Mouse (Mus musculus): Measurements from ENCODE around the gene Slc25a12. TPM values are rescaled to one million over a fixed set of nuclear protein-coding genes. Genes with fewer than 3 reads are reported as not detected.
"Not testable (repeated sequence)": the region's sequence is repeated elsewhere in the genome, so short reads cannot be mapped to it uniquely, and the experiment has no call there.

The Slc25a12 gene
- total RNA-seq (2022), result 100 to 1,000 TPM; 155 to 175 (median 167) TPM

GRCm38 (mm10) chr2:71367125-71367880 lies at the start of gene Slc25a12:
TSS of gene Slc25a12 (minus strand) at chr2:71367749.
- DNase-seq (ENCODE audit: low spot score in 2 of 2), result peak; percentile 66 to 67

GRCm38 (mm10) chr2:71405613-71406012 lies 38.1 kb upstream of the Slc25a12 start:
- no peak for DNase-seq (ENCODE audit: low spot score in 2 of 2)

GRCm38 (mm10) chr2:71389864-71390263 lies 22.3 kb upstream of the Slc25a12 start:
- DNase-seq (ENCODE audit: low spot score in 2 of 2), result no peak

GRCm38 (mm10) chr2:71388951-71389763 lies 21.6 kb upstream of the Slc25a12 start, which contains the start of gene Hat1:
TSS of gene Hat1 (plus strand) at chr2:71388958.
- DNase-seq (ENCODE audit: low spot score in 2 of 2), result peak; percentile 86 to 91

- DNase-seq (ENCODE audit: low spot score in 2 of 2), result no peak
Observed at GRCm38 (mm10) chr2:71387766-71388165, 20.2 kb upstream of the Slc25a12 start.

GRCm38 (mm10) chr2:71383890-71384289 lies 16.3 kb upstream of the Slc25a12 start:
- DNase-seq (ENCODE audit: low spot score in 2 of 2), result no peak

- no peak for DNase-seq (ENCODE audit: low spot score in 2 of 2)
Observed at GRCm38 (mm10) chr2:71381962-71382361, 14.4 kb upstream of the Slc25a12 start.

GRCm38 (mm10) chr2:71377426-71377825 lies 9.9 kb upstream of the Slc25a12 start:
- no peak for DNase-seq (ENCODE audit: low spot score in 2 of 2)

- DNase-seq (ENCODE audit: low spot score in 2 of 2), result no peak
Observed at GRCm38 (mm10) chr2:71376433-71376906, 8.9 kb upstream of the Slc25a12 start.

GRCm38 (mm10) chr2:71374275-71375155 lies 7.0 kb upstream of the Slc25a12 start:
- DNase-seq (ENCODE audit: low spot score in 2 of 2), result no peak

GRCm38 (mm10) chr2:71372261-71372660 lies 4.7 kb upstream of the Slc25a12 start:
- not testable (repeated sequence) for DNase-seq (ENCODE audit: low spot score in 2 of 2)

GRCm38 (mm10) chr2:71371790-71372189 lies 4.2 kb upstream of the Slc25a12 start:
- peak in 1 of 2 experiments; percentile 74 for DNase-seq (ENCODE audit: low spot score in 2 of 2)

- no peak for DNase-seq (ENCODE audit: low spot score in 2 of 2)
Observed at GRCm38 (mm10) chr2:71368086-71368485, 537 bp upstream of the Slc25a12 start.

- no peak for DNase-seq (ENCODE audit: low spot score in 2 of 2)
Observed at GRCm38 (mm10) chr2:71366618-71367124, 878 bp downstream of the Slc25a12 start.

GRCm38 (mm10) chr2:71360192-71360591 lies 7.4 kb downstream of the Slc25a12 start:
- no peak for DNase-seq (ENCODE audit: low spot score in 2 of 2)

GRCm38 (mm10) chr2:71358347-71358746 lies 9.2 kb downstream of the Slc25a12 start:
- DNase-seq (ENCODE audit: low spot score in 2 of 2), result no peak

GRCm38 (mm10) chr2:71354055-71354425 lies 13.5 kb downstream of the Slc25a12 start:
- DNase-seq (ENCODE audit: low spot score in 2 of 2), result no peak

- no peak for DNase-seq (ENCODE audit: low spot score in 2 of 2)
Observed at GRCm38 (mm10) chr2:71353306-71354054, 14.1 kb downstream of the Slc25a12 start.

GRCm38 (mm10) chr2:71351727-71351987 lies 15.9 kb downstream of the Slc25a12 start:
- no peak for DNase-seq (ENCODE audit: low spot score in 2 of 2)

- no peak for DNase-seq (ENCODE audit: low spot score in 2 of 2)
Observed at GRCm38 (mm10) chr2:71350904-71351726, 16.4 kb downstream of the Slc25a12 start.

All from left cerebral cortex, adult 8-10 months (tissue).